ENCODE assay signal across 8 mouse cellular contexts in genomic region chr12:38342657-38343056, GRCm38 (mm10).
DNase-seq lines count a peak whose midpoint lies in the region; ATAC-seq and TF ChIP-seq lines count a peak whose summit lies in the region.

No protein-coding gene starts in this region.

- no peak overlapping the region for H3K4me3 ChIP-seq in thymus, adult 2 months (ENCODE audit: control insufficient read depth, insufficient read depth, low read length)
- H3K4me3 ChIP-seq in kidney, postnatal 0 days (replicated peaks; ENCODE audit: low read depth, low read length), result no peak overlapping the region
- H3K4me3 ChIP-seq in liver, embryonic 14.5 days (ENCODE audit: insufficient read depth in 1 of 2, low read depth in 2 of 2, low read length in 2 of 2), result no peak overlapping the region
- H3K4me3 ChIP-seq in neural tube, embryonic 15.5 days (replicated peaks), result no peak overlapping the region

- no peaks in the 10 kb centered on the region for H3K36me3 ChIP-seq in thymus, adult 2 months (ENCODE audit: control insufficient read depth, insufficient read depth, low read length)
- no peaks in the 10 kb centered on the region for H3K36me3 ChIP-seq in kidney, postnatal 0 days (ENCODE audit: insufficient read depth, low read length)
- H3K36me3 ChIP-seq in liver, embryonic 14.5 days (replicated peaks; ENCODE audit: control insufficient read depth, insufficient read depth, low read depth), result no peaks in the 10 kb centered on the region
- H3K36me3 ChIP-seq in neural tube, embryonic 15.5 days, result no peaks in the 10 kb centered on the region

- DNase-seq in thymus, adult 2 months, result peak; percentile 1
- no peak for DNase-seq in thymus, adult 18-20 months
- peak; percentile 87 to 89 for DNase-seq in cerebellum, postnatal 14 days
- peak; percentile 26 to 47 for DNase-seq in frontal cortex, postnatal 25 days (ENCODE audit: low spot score in 2 of 2)
- DNase-seq in kidney, postnatal 0 days (ENCODE audit: low spot score), result peak; percentile 90
- DNase-seq in liver, embryonic 14.5 days (ENCODE audit: low read depth in 3 of 3, low spot score in 3 of 3), result no peak
- DNase-seq in urinary bladder, postnatal 25 days (ENCODE audit: low spot score), result peak; percentile 50

- no peak for TF ChIP-seq CTCF in thymus, adult 2 months (IDR thresholded peaks at IDR 0.05; ENCODE audit: borderline replicate concordance, control insufficient read depth, extremely low read depth, insufficient read depth, low read length, poor library complexity)
- TF ChIP-seq CTCF in kidney, postnatal 0 days (IDR thresholded peaks at IDR 0.05; ENCODE audit: low read depth), result peak; percentile 82
- peak; percentile 36; the same call in 1 of the 2 replicates for TF ChIP-seq CTCF in liver, embryonic 14.5 days (IDR thresholded peaks at IDR 0.05; ENCODE audit: low read depth)

- H3K9ac ChIP-seq in kidney, postnatal 0 days (ENCODE audit: low read depth, low read length), result no peak overlapping the region
- no peak overlapping the region for H3K9ac ChIP-seq in liver, embryonic 14.5 days (replicated peaks)
- no peak overlapping the region for H3K9ac ChIP-seq in neural tube, embryonic 15.5 days (replicated peaks)

- H3K9me3 ChIP-seq in kidney, postnatal 0 days (replicated peaks; ENCODE audit: low read length), result no peaks in the 10 kb centered on the region
- H3K9me3 ChIP-seq in liver, embryonic 14.5 days (ENCODE audit: control insufficient read depth, low read length), result no peaks in the 10 kb centered on the region
- H3K9me3 ChIP-seq in neural tube, embryonic 15.5 days (replicated peaks), result no peaks in the 10 kb centered on the region

- H3K27me3 ChIP-seq in thymus, adult 2 months (ENCODE audit: control insufficient read depth, insufficient read depth, low read length), result no peaks in the 10 kb centered on the region
- no peaks in the 10 kb centered on the region for H3K27me3 ChIP-seq in kidney, postnatal 0 days (ENCODE audit: insufficient read depth, low read length)
- H3K27me3 ChIP-seq in liver, embryonic 14.5 days (ENCODE audit: control insufficient read depth, insufficient read depth, low read length), result no peaks in the 10 kb centered on the region
- H3K27me3 ChIP-seq in neural tube, embryonic 15.5 days (replicated peaks), result no peaks in the 10 kb centered on the region

- 29% methylated on average over 6 of the region's 6 CpGs for WGBS in thymus, adult 2 months
- 8% methylated on average over 6 of the region's 6 CpGs for WGBS in kidney, postnatal 0 days
- WGBS in liver, embryonic 14.5 days (ENCODE audit: insufficient replicate concordance), result 15% methylated on average over 6 of the region's 6 CpGs
- WGBS in neural tube, embryonic 15.5 days, result 6% methylated on average over 6 of the region's 6 CpGs

- no peak for TF ChIP-seq EP300 in liver, embryonic 14.5 days (IDR thresholded peaks at IDR 0.05; ENCODE audit: low read depth)

- TF ChIP-seq POLR2A in thymus, adult 2 months (IDR thresholded peaks at IDR 0.05; ENCODE audit: control insufficient read depth, extremely low read depth, insufficient read depth, low read length, poor library complexity), result no peak

- H3K4me2 ChIP-seq in kidney, postnatal 0 days (ENCODE audit: low read length), result no peak overlapping the region
- H3K4me2 ChIP-seq in liver, embryonic 14.5 days (ENCODE audit: low read depth), result no peak overlapping the region
- peak overlapping the region; percentile 20 for H3K4me2 ChIP-seq in neural tube, embryonic 15.5 days

- no peaks in the 10 kb centered on the region for H3K4me1 ChIP-seq in thymus, adult 2 months (replicated peaks; ENCODE audit: control insufficient read depth, insufficient read depth, low read length)
- no peaks in the 10 kb centered on the region for H3K4me1 ChIP-seq in kidney, postnatal 0 days (replicated peaks; ENCODE audit: insufficient read depth, low read length)
- no peaks in the 10 kb centered on the region for H3K4me1 ChIP-seq in liver, embryonic 14.5 days (replicated peaks; ENCODE audit: control insufficient read depth in 2 of 2, insufficient read depth in 2 of 2, low read length in 1 of 2)
- H3K4me1 ChIP-seq in neural tube, embryonic 15.5 days, result peaks cover 3% of the 10 kb centered on the region

- H3K27ac ChIP-seq in thymus, adult 2 months (ENCODE audit: control insufficient read depth, insufficient read depth, low read length), result no peak overlapping the region
- no peak overlapping the region for H3K27ac ChIP-seq in kidney, postnatal 0 days
- no peak overlapping the region for H3K27ac ChIP-seq in liver, embryonic 14.5 days
- no peak overlapping the region for H3K27ac ChIP-seq in neural tube, embryonic 15.5 days (replicated peaks)

- no peak for ATAC-seq in kidney, postnatal 0 days (replicated peaks; ENCODE audit: low FRiP score, low read depth)
- no peak for ATAC-seq in liver, embryonic 14.5 days (ENCODE audit: insufficient read depth)
- peak; percentile 90 for ATAC-seq in neural tube, embryonic 15.5 days (ENCODE audit: low FRiP score)

Comparison
In these comparisons a context has a peak if more than half of its experiments do, and no peak if none do; other contexts are left out.
1. DNase-seq: peak in thymus, adult 2 months (single experiment), cerebellum, postnatal 14 days (2 of 2), frontal cortex, postnatal 25 days (2 of 2), kidney, postnatal 0 days (single experiment) and urinary bladder, postnatal 25 days (single experiment); none in thymus, adult 18-20 months (0 of 2) and liver, embryonic 14.5 days (0 of 3).